Mouse (Mus musculus): ENCODE measurements at regions not wholly inside any gene's neighbourhood (a gene's known extent, or its start where the extent isn't known, plus 50 kb on each side); places are given as distances from the start of the nearest gene placed in this dataset.

- Histone ChIP-seq H3K9me3 (no peaks in the 10 kb centered on the region), H3K36me3 (no peaks in the 10 kb centered on the region), H3K27me3 (no peaks in the 10 kb centered on the region), H3K4me2 (replicated peaks) (no peak overlapping the region), H3K4me3 (no peak overlapping the region), H3K9ac (no peak overlapping the region), H3K27ac (no peak overlapping the region), H3K4me1 (no peaks in the 10 kb centered on the region)
- no peak for ATAC-seq (ENCODE audit: low FRiP score, low read depth)
- WGBS = 89% methylated on average over 5 of the region's 5 CpGs
These were observed 979.5 kb upstream of the Car8 start for GRCm38 (mm10) chr4:9218380-9218779.

DNA sequence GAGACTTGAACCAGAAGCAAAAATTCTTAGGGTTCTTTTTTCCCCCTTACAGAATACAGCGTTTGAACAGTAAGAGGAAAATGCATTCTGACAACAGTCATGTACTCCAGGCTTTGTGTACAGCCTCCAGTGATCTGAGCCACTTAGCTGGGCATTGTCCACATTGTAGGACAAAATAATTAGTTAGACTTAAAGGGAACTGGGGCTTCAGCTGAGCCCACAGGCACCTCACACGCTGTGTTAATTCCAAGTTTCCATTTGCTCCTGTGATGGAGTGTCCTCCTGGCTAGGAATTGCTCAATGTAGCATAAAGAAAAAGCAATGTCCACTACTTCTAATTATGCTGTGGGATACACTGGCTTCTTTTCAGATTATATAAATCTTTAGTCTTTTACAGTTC, 969.8 kb upstream of the Car8 start:
- no peaks in the 10 kb centered on the region for H3K9me3 ChIP-seq
- WGBS = 83% methylated on average over 2 of the region's 2 CpGs
- no peaks in the 10 kb centered on the region for H3K27me3 ChIP-seq
- H3K27ac ChIP-seq = no peak overlapping the region
- H3K4me2 ChIP-seq (replicated peaks) = no peak overlapping the region
- no peak overlapping the region for H3K9ac ChIP-seq
- H3K4me1 ChIP-seq = no peaks in the 10 kb centered on the region
- no peak for ATAC-seq (ENCODE audit: low FRiP score, low read depth)
- no peaks in the 10 kb centered on the region for H3K36me3 ChIP-seq
- no peak overlapping the region for H3K4me3 ChIP-seq

- Histone ChIP-seq H3K27ac (no peak overlapping the region), H3K4me1 (0 out of 2 replicates have a peak, but pooled peaks cover 8% of the 10 kb centered on the region), H3K9me3 (no peaks in the 10 kb centered on the region), H3K27me3 (no peaks in the 10 kb centered on the region), H3K36me3 (no peaks in the 10 kb centered on the region), H3K4me3 (no peak overlapping the region), H3K9ac (no peak overlapping the region), H3K4me2 (replicated peaks) (no peak overlapping the region)
- WGBS = 65% methylated on average over 2 of the region's 2 CpGs
- ATAC-seq (ENCODE audit: low FRiP score, low read depth) = no peak
These were observed 961.2 kb upstream of the Car8 start for GRCm38 (mm10) chr4:9200012-9200411.

GRCm38 (mm10) chr4:9196435-9196834, 957.6 kb upstream of the Car8 start:
- no peak overlapping the region for H3K27ac ChIP-seq
- H3K4me1 ChIP-seq = 0 out of 2 replicates have a peak, but pooled peaks cover 8% of the 10 kb centered on the region
- ATAC-seq (ENCODE audit: low FRiP score, low read depth) = no peak
- no peaks in the 10 kb centered on the region for H3K36me3 ChIP-seq
- no peak overlapping the region for H3K4me3 ChIP-seq
- WGBS = 60% methylated on average over 4 of the region's 4 CpGs
- no peaks in the 10 kb centered on the region for H3K9me3 ChIP-seq
- H3K27me3 ChIP-seq = no peaks in the 10 kb centered on the region
- H3K4me2 ChIP-seq (replicated peaks) = no peak overlapping the region
- H3K9ac ChIP-seq = no peak overlapping the region

DNA sequence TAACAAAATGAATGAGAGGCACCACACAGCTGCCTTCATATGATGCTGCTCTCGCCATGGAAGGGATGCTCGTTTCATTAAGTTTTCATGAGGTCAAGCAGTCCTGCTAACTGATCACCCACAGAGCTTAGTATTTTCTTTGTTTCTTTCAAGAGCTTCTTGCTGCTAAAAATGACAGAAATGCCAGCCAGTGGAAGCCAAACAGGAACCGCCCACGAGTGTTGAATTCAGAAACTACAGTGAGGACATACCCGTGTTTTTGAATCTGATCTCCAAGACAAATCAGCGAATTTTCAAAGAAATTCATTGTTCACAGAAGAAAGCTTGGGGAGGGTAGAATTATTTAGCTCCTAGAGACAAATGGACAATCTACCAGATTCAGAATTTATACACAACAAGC, 954.3 kb upstream of the Car8 start:
- Histone ChIP-seq H3K4me1 (no peaks in the 10 kb centered on the region), H3K9me3 (no peaks in the 10 kb centered on the region), H3K9ac (no peak overlapping the region), H3K36me3 (no peaks in the 10 kb centered on the region), H3K27ac (no peak overlapping the region), H3K4me2 (replicated peaks) (no peak overlapping the region), H3K4me3 (no peak overlapping the region), H3K27me3 (no peaks in the 10 kb centered on the region)
- no peak for ATAC-seq (ENCODE audit: low FRiP score, low read depth)
- 66% methylated on average over 6 of the region's 6 CpGs for WGBS

DNA sequence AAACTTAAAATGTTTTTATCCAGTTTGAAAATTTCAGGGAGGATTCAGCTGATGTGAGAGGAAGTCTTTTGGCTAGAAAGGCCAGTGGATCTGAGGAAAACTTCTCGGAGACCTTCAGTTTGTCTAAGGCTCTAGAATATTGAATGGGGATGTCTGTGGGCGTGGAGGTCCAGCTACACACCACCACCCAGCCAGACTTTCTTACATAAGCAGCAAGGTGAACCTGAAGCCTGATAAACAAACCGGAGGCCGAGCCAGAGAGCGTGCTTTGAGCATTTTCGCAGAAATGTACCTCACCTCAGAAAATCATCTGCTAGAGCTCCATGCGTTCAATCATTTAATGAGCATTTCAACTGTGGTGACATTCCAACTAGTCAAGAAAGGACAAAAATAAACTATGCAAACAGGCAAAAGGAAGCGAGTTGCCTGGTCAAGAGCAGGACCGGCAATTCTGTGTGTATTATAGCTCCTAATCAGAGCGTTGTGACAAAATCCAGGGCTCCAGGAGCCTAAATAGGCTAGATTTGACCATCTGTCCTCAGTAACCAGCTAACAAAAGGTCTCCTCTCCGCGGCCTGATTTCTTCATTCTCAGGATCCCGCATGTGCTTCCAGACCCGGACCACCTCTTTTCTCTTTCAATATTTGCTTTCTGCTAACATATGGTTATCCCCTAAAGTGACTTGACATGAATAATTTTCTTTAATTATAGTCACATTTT, 946.5 kb upstream of the Car8 start:
- Histone ChIP-seq H3K27me3 (0 out of 2 replicates have a peak, but pooled peaks cover 4% of the 10 kb centered on the region), H3K4me1 (peaks cover 12% of the 10 kb centered on the region), H3K9ac (no peak overlapping the region), H3K4me2 (replicated peaks) (peak overlapping the region; percentile 56), H3K9me3 (no peaks in the 10 kb centered on the region), H3K4me3 (peak overlapping the region; percentile 20), H3K36me3 (no peaks in the 10 kb centered on the region), H3K27ac (no peak overlapping the region)
- ATAC-seq (ENCODE audit: low FRiP score, low read depth) = no peak; the same call in 1 of the 2 replicates
- 21% methylated on average over 14 of the region's 14 CpGs for WGBS

GRCm38 (mm10) chr4:9184451-9185121, 945.7 kb upstream of the Car8 start:
- H3K4me1 ChIP-seq = peaks cover 12% of the 10 kb centered on the region
- no peak overlapping the region for H3K9ac ChIP-seq
- H3K4me2 ChIP-seq (replicated peaks) = peak overlapping the region; percentile 56
- H3K36me3 ChIP-seq = no peaks in the 10 kb centered on the region
- 0 out of 2 replicates have a peak, but pooled peaks cover 4% of the 10 kb centered on the region for H3K27me3 ChIP-seq
- H3K4me3 ChIP-seq = peak overlapping the region; percentile 20
- no peak overlapping the region for H3K27ac ChIP-seq
- H3K9me3 ChIP-seq = no peaks in the 10 kb centered on the region
- WGBS = 1% methylated on average over 12 of the region's 12 CpGs
- ATAC-seq (ENCODE audit: low FRiP score, low read depth) = peak; percentile 64; the same call in 1 of the 2 replicates

- Histone ChIP-seq H3K36me3 (no peaks in the 10 kb centered on the region), H3K4me3 (no peak overlapping the region), H3K4me2 (replicated peaks) (no peak overlapping the region), H3K9me3 (no peaks in the 10 kb centered on the region), H3K27ac (no peak overlapping the region), H3K9ac (no peak overlapping the region), H3K27me3 (no peaks in the 10 kb centered on the region), H3K4me1 (no peaks in the 10 kb centered on the region)
- ATAC-seq (ENCODE audit: low FRiP score, low read depth) = no peak
- WGBS = 63% methylated on average over 1 of the region's 1 CpGs
These were observed 935.5 kb upstream of the Car8 start for GRCm38 (mm10) chr4:9174365-9174764.

GRCm38 (mm10) chr4:9162374-9162773, 923.5 kb upstream of the Car8 start:
- no peak overlapping the region for H3K9ac ChIP-seq
- no peak overlapping the region for H3K27ac ChIP-seq
- H3K36me3 ChIP-seq = no peaks in the 10 kb centered on the region
- H3K27me3 ChIP-seq = no peaks in the 10 kb centered on the region
- ATAC-seq (ENCODE audit: low FRiP score, low read depth) = no peak
- no peaks in the 10 kb centered on the region for H3K4me1 ChIP-seq
- 85% methylated on average over 7 of the region's 7 CpGs for WGBS
- no peak overlapping the region for H3K4me3 ChIP-seq
- H3K4me2 ChIP-seq (replicated peaks) = no peak overlapping the region
- H3K9me3 ChIP-seq = no peaks in the 10 kb centered on the region

- Histone ChIP-seq H3K36me3 (no peaks in the 10 kb centered on the region), H3K27ac (no peak overlapping the region), H3K4me1 (no peaks in the 10 kb centered on the region), H3K4me3 (no peak overlapping the region), H3K9me3 (no peaks in the 10 kb centered on the region), H3K9ac (no peak overlapping the region), H3K27me3 (no peaks in the 10 kb centered on the region), H3K4me2 (replicated peaks) (no peak overlapping the region)
- WGBS = 31% methylated on average over 4 of the region's 4 CpGs
- no peak for ATAC-seq (ENCODE audit: low FRiP score, low read depth)
These were observed 922.9 kb upstream of the Car8 start for GRCm38 (mm10) chr4:9161814-9162133.

DNA sequence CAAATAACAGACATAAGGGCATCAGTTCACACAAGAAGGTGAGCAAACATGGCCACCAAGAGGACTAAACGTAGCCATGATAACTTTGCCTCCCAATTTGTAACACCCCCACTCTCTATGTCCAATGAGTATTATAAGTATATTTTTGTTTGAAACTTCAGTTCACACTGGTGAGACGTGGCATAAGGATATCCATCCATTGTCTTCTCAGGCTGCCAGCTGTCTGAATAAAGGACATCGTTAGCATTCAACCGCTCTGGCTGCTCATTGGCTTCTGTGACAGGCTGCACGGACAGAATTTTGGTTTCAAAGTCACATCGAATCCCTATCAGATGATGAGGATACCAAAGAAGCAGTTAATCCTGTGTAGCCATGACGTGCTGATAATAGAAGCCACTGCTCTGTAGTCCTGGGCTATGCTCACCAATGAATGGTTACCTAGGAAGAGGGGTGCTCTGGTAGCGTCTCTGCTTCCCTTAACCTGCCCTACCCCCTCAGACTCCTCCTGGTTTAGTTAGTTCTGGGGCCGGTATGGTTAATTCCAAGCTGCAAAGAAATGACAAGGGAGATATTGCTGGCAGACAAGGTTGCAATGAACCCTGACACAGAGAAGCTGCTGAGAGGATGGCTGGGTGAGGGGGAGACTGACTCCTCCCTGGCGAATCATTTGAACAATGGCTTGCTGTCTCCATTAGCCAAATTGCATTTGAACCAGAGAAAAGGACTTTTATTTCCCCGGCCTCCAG, 922.4 kb upstream of the Car8 start:
- 74% methylated on average over 11 of the region's 11 CpGs for WGBS
- no peak overlapping the region for H3K4me2 ChIP-seq (replicated peaks)
- no peaks in the 10 kb centered on the region for H3K4me1 ChIP-seq
- H3K9me3 ChIP-seq = no peaks in the 10 kb centered on the region
- H3K27ac ChIP-seq = no peak overlapping the region
- no peaks in the 10 kb centered on the region for H3K36me3 ChIP-seq
- H3K27me3 ChIP-seq = no peaks in the 10 kb centered on the region
- no peak overlapping the region for H3K4me3 ChIP-seq
- ATAC-seq (ENCODE audit: low FRiP score, low read depth) = no peak
- H3K9ac ChIP-seq = no peak overlapping the region

DNA sequence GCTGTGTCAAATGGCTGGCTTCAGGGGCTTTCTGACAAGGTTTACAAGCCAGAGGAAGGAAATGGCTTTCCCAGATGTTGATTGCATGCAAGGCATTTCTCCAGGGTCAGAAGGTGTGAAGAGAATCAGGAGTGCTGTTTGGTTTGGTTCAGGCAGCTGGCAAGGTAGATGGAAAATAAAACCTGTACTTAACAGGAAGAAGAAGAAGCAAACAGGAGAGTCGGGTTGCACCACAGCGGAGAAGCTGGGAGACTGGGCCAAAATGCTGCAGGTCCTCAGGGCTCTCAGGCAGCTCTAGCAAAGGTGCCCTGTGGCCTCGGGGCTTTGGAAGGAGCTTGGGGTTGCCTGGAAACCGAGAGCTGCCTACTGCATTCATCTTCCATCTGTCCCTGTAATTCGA, 908.9 kb upstream of the Car8 start:
- peaks cover 10% of the 10 kb centered on the region for H3K4me1 ChIP-seq
- peak; percentile 78 for ATAC-seq (ENCODE audit: low FRiP score, low read depth)
- WGBS = 13% methylated on average over 5 of the region's 5 CpGs
- H3K27ac ChIP-seq = no peak overlapping the region
- H3K9me3 ChIP-seq = peaks cover 4% of the 10 kb centered on the region; the same call in 1 of the 2 replicates
- H3K4me3 ChIP-seq = no peak overlapping the region
- H3K27me3 ChIP-seq = no peaks in the 10 kb centered on the region
- no peak overlapping the region for H3K9ac ChIP-seq
- peak overlapping the region; percentile 30; the same call in 1 of the 2 replicates for H3K4me2 ChIP-seq (replicated peaks)
- H3K36me3 ChIP-seq = no peaks in the 10 kb centered on the region

Measured in limb, embryonic 13.5 days (tissue).